Mouse (Mus musculus) embryonic facial prominence, embryonic 11.5 days (tissue): Measurements from ENCODE around the gene Clcn7. TPM values are rescaled to one million over a fixed set of nuclear protein-coding genes. Genes with fewer than 3 reads are reported as not detected.

Source experiments
- ATAC-seq: fragments of 200-750 bp; cut with Nextera tagmentation; replicated peaks from 2 replicates; pipeline ENCODE4 v1.8.0; 2017; ENCODE audit warnings: low read depth; ENCODE audit not compliant: insufficient number of reproducible peaks, low FRiP score, low TSS enrichment
- DNase-seq: peaks from one replicate; pipeline ENCODE4 v3.0.0-alpha.2; 2015; ENCODE audit warnings: low spot score
- H3K27ac ChIP-seq: fragments of 300-500 bp; sonication (generic); replicated peaks from 2 replicates; pipeline ENCODE4 v1.5.1; 2014; ENCODE audit warnings: mild to moderate bottlenecking, low read depth, low read length, control low read depth
- H3K27me3 ChIP-seq: fragments of 300-500 bp; sonication (generic); 2 replicates; pipeline ENCODE4 v1.6.1; 2014; ENCODE audit warnings: mild to moderate bottlenecking, low read length, moderate library complexity, mixed read lengths; ENCODE audit not compliant: control insufficient read depth, insufficient read depth
- H3K36me3 ChIP-seq: fragments of 300-500 bp; sonication (generic); replicated peaks from 2 replicates; pipeline ENCODE4 v1.6.1; 2014; ENCODE audit warnings: low read depth, mild to moderate bottlenecking, low read length, moderate library complexity, mixed read lengths; ENCODE audit not compliant: control insufficient read depth, insufficient read depth
- H3K4me1 ChIP-seq: fragments of 300-500 bp; sonication (generic); 2 replicates; pipeline ENCODE4 v1.6.1; 2014; ENCODE audit warnings: low read length, mixed read lengths; ENCODE audit not compliant: control insufficient read depth, insufficient read depth
- H3K4me2 ChIP-seq: fragments of 300-500 bp; sonication (generic); 2 replicates; pipeline ENCODE4 v1.6.1; 2014; ENCODE audit warnings: low read depth, mild to moderate bottlenecking, control low read depth, low read length, moderate library complexity
- H3K4me3 ChIP-seq: fragments of 300-500 bp; sonication (generic); 2 replicates; pipeline ENCODE4 v1.5.1; 2014; ENCODE audit warnings: low read depth, low read length, control low read depth
- H3K9ac ChIP-seq: fragments of 300-500 bp; sonication (generic); replicated peaks from 2 replicates; pipeline ENCODE4 v1.6.1; 2014; ENCODE audit warnings: mild to moderate bottlenecking, control low read depth, low read length
- H3K9me3 ChIP-seq: fragments of 300-500 bp; sonication (generic); replicated peaks from 2 replicates; pipeline ENCODE4 v1.6.1; 2016; ENCODE audit warnings: mild to moderate bottlenecking, low read length, inconsistent platforms, mixed read lengths; ENCODE audit not compliant: control insufficient read depth
- WGBS: fragments of 180-500 bp; shearing (Covaris S2); extraction: QIAGEN DNeasy Blood & Tissue Kit; methylation state at CpG from one replicate; pipeline ENCODE4 v1.1.7; 2014; 5-methylcytosine and 5-hydroxymethylcytosine counted together
- polyA plus RNA-seq: library from polyadenylated mRNA; unstranded; fragments of >200 nt; fragmentation: Nextera tagmentation; extraction: Ambion mirVana; gene quantifications from 2 replicates; pipeline ENCODE4 v1.2.1, GENCODE M21; 2014

The Clcn7 gene
- polyA plus RNA-seq, 1 experiment from 2014 or later = 21.6 TPM

- WGBS = 95% methylated on average over 4 of the region's 4 CpGs
- Histone ChIP-seq H3K27ac (no peak overlapping the region), H3K9ac (no peak overlapping the region), H3K9me3 (no peaks in the 10 kb centered on the region), H3K27me3 (no peaks in the 10 kb centered on the region), H3K4me2 (no peak overlapping the region), H3K4me1 (no peaks in the 10 kb centered on the region), H3K4me3 (no peak overlapping the region), H3K36me3 (peaks cover 8% of the 10 kb centered on the region)
- no peak for ATAC-seq
- DNase-seq = no peak
Measured at GRCm38 (mm10) chr17:25202401-25202800, 69.2 kb downstream of the Clcn7 start.

- ATAC-seq = no peak
- Histone ChIP-seq H3K4me1 (no peaks in the 10 kb centered on the region), H3K4me2 (no peak overlapping the region), H3K36me3 (peaks cover 3% of the 10 kb centered on the region), H3K4me3 (no peak overlapping the region), H3K27ac (no peak overlapping the region), H3K9me3 (no peaks in the 10 kb centered on the region), H3K9ac (no peak overlapping the region), H3K27me3 (no peaks in the 10 kb centered on the region)
- DNase-seq = no peak
- 93% methylated on average over 4 of the region's 4 CpGs for WGBS
Measured at GRCm38 (mm10) chr17:25210006-25210405, 76.8 kb downstream of the Clcn7 start.

- Histone ChIP-seq H3K27ac (no peak overlapping the region), H3K9me3 (no peaks in the 10 kb centered on the region), H3K4me1 (no peaks in the 10 kb centered on the region), H3K9ac (no peak overlapping the region), H3K36me3 (peaks cover 3% of the 10 kb centered on the region), H3K27me3 (no peaks in the 10 kb centered on the region), H3K4me3 (no peak overlapping the region), H3K4me2 (no peak overlapping the region)
- 89% methylated on average over 15 of the region's 15 CpGs for WGBS
- no peak for ATAC-seq
- DNase-seq = no peak
Measured at GRCm38 (mm10) chr17:25210680-25211466, 77.7 kb downstream of the Clcn7 start.

GRCm38 (mm10) chr17:25211705-25212104 lies 78.5 kb downstream of the Clcn7 start:
- no peaks in the 10 kb centered on the region for H3K4me1 ChIP-seq
- no peak overlapping the region for H3K4me3 ChIP-seq
- 86% methylated on average over 4 of the region's 4 CpGs for WGBS
- H3K9ac ChIP-seq = no peak overlapping the region
- H3K9me3 ChIP-seq = no peaks in the 10 kb centered on the region
- DNase-seq (no peak), ATAC-seq (no peak)
- peaks cover 3% of the 10 kb centered on the region for H3K36me3 ChIP-seq
- H3K4me2 ChIP-seq = no peak overlapping the region
- H3K27me3 ChIP-seq = no peaks in the 10 kb centered on the region
- no peak overlapping the region for H3K27ac ChIP-seq

Other genes starting within 250 kb of the Clcn7 start
- gene Nubp2, start 247.0 kb upstream of the Clcn7 start, polyA plus RNA-seq = 61.0 and 63.9 TPM in 2 replicates
- 34.8 and 39.8 TPM in 2 replicates for gene Spsb3, start 246.7 kb upstream of the Clcn7 start, polyA plus RNA-seq
- 15.9 and 18.2 TPM in 2 replicates for gene Eme2, start 238.3 kb upstream of the Clcn7 start, polyA plus RNA-seq
- 68.6 and 84.7 TPM in 2 replicates for gene Mrps34, start 238.3 kb upstream of the Clcn7 start, polyA plus RNA-seq
- gene Nme3, start 236.9 kb upstream of the Clcn7 start, polyA plus RNA-seq = 49.4 and 52.8 TPM in 2 replicates
- gene Mapk8ip3, start 196.4 kb upstream of the Clcn7 start, polyA plus RNA-seq = 22.9 and 26.2 TPM in 2 replicates
- 245 and 249 TPM in 2 replicates for gene Jpt2, start 172.7 kb upstream of the Clcn7 start, polyA plus RNA-seq
- 9.7 and 10.1 TPM in 2 replicates for gene Cramp1l, start 117.6 kb upstream of the Clcn7 start, polyA plus RNA-seq
- gene Ift140, start 117.3 kb upstream of the Clcn7 start, polyA plus RNA-seq = 18.4 and 22.1 TPM in 2 replicates
- 9.6 and 11.7 TPM in 2 replicates for gene Tmem204, start 49.8 kb upstream of the Clcn7 start, polyA plus RNA-seq
- gene Telo2, start 17.4 kb upstream of the Clcn7 start, polyA plus RNA-seq = 20.6 and 26.7 TPM in 2 replicates
- gene Ptx4, start 12.6 kb upstream of the Clcn7 start, polyA plus RNA-seq = 0.32 and 0.71 TPM in 2 replicates
- gene Ccdc154, start 29.1 kb downstream of the Clcn7 start, polyA plus RNA-seq = not detected in 2 replicates
- not detected in 2 replicates for gene Gm38655, start 42.1 kb downstream of the Clcn7 start, polyA plus RNA-seq
- gene BC003965, start 51.2 kb downstream of the Clcn7 start, polyA plus RNA-seq = 31.8 and 33.1 TPM in 2 replicates
- 4.3 and 5.0 TPM in 2 replicates for gene Unkl, start 55.0 kb downstream of the Clcn7 start, polyA plus RNA-seq
- 32.6 and 32.8 TPM in 2 replicates for gene Gnptg, start 106.7 kb downstream of the Clcn7 start, polyA plus RNA-seq
- 59.8 and 60.6 TPM in 2 replicates for gene Tsr3, start 106.8 kb downstream of the Clcn7 start, polyA plus RNA-seq
- 0.45 and 0.66 TPM in 2 replicates for gene Baiap3, start 123.0 kb downstream of the Clcn7 start, polyA plus RNA-seq
- 866 and 923 TPM in 2 replicates for gene Ube2i, start 141.2 kb downstream of the Clcn7 start, polyA plus RNA-seq
- not detected in 2 replicates for gene Prss34, start 165.0 kb downstream of the Clcn7 start, polyA plus RNA-seq
- not detected in 2 replicates for gene Prss28, start 175.3 kb downstream of the Clcn7 start, polyA plus RNA-seq
- gene Prss29, start 185.3 kb downstream of the Clcn7 start, polyA plus RNA-seq = not detected in 2 replicates
- gene Tpsab1, start 212.2 kb downstream of the Clcn7 start, polyA plus RNA-seq = not detected in 2 replicates
- gene Tpsb2, start 232.9 kb downstream of the Clcn7 start, polyA plus RNA-seq = not detected in 2 replicates
- gene Tpsg1, start 235.9 kb downstream of the Clcn7 start, polyA plus RNA-seq = 0.32 and 1.2 TPM in 2 replicates